Mouse (Mus musculus): ENCODE results near the gene Bex3.
"Not testable (repeated sequence)": the region's sequence is repeated elsewhere in the genome, so short reads cannot be mapped to it uniquely, and the experiment has no call there.

Gene Bex3

DNA sequence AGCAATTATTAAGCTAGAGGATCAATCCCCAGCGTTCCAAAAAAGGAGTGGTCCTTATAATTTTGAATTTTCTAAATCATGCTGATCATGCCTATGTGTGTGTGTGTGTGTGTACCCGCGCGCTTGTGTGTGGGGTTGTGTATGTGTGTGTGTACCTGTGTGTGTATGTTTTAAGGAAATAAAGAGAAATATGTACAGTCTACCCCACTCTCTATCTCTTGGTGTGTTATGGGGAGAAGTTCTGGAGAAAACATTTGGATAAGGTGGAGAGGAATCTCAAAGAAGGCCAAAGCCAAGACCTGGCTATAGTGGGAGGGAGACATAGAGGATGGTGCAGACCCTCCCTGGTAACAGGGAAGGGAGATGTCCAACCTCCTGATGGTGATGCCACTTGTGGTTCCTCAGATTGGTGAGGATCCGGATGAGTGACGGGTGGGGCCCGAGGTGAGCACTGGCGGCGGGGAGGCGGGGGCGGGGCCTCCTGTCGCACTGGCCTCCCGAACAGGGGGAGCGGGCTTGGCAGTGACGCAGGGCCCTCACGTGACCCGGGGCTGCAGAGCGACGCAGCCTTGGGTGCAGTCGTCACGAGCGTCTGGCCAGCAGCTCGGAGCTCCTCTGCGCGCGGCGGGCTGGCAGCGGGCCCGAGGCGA lies at the start of gene Bex3:
Gene Bex3 (plus strand): TSS at position 511 of the 650 bp plus-strand sequence.
- not testable (repeated sequence) for DNase-seq (ENCODE audit: low read depth, low spot score)

DNA sequence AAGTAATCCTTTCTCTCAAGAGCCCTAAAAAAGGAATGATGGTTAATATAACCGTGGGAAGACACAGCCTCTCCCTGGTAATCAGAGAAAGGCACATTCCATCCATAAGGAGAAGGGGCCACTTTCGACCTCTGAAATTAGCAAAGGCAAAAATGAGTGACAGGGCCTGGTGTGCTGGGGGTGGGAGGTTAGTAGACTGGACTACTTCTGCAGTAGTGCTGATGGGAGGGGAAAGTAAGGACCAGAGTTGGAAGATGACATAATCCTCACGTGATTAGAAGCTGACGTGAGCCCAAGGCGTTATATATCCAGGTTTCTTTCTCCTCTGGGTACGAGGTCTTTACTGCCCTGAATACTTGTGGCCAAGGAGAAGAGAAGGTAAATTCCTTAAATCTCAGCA lies 46.3 kb upstream of the Bex3 start:
- DNase-seq (ENCODE audit: low read depth, low spot score): peak; percentile 49

- DNase-seq (ENCODE audit: low read depth, low spot score): no peak
Observed at GRCm38 (mm10) chrX:136227768-136228167, 42.3 kb upstream of the Bex3 start.

GRCm38 (mm10) chrX:136238118-136238517 lies 31.9 kb upstream of the Bex3 start:
- no peak for DNase-seq (ENCODE audit: low read depth, low spot score)

DNA sequence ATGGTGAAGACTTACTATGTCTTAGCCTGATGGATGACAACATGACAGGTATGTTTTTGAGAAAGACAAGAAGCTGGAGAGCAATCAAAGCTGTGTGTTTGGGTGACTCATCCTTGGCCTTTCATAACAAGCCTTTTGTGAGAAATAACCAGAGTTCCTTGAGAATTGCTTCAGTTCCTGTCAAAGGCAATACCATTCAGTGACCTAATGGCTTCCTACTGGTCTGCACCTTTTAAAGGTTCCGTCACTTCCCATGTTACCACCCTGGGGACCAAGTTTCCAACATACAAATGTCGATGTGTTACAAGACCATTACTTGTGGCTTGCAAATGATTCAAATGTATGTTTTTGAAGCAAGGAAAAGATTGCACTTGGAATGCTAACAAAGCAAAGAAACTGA lies 26.9 kb upstream of the Bex3 start:
- no peak for DNase-seq (ENCODE audit: low read depth, low spot score)

GRCm38 (mm10) chrX:136244574-136245229 lies 25.4 kb upstream of the Bex3 start, which contains the start of gene Tceal9:
TSS of gene Tceal9 (plus strand) at chrX:136245079.
- DNase-seq (ENCODE audit: low read depth, low spot score): peak; percentile 54

DNA sequence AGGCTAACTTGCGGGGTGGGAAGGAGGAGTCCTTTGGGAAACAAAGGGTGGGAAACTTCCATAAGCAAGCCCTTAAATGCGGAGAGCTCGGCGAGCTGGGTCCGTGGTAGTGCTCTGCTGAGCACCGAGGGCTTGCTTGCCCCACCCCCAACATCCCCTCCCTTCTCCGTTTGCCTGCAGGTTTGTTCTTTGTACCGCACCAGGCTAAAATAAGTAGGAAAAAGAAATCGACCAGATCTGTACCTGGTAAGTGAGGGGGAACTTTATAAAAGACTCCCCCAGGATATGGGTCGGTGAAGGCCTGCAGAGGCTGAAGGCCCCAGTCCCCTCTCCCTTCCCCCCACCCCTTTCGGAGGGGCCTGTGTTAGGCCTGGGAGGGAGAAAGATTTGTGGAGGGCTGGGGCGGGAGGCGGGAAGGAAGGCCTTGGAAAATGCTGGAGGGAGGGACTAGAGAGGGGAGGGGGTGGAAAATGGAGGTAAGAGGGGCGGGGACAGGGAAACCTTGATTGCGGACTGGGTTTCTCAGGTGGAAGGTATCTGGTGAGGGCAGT lies 24.5 kb upstream of the Bex3 start:
- no peak for DNase-seq (ENCODE audit: low read depth, low spot score)

DNA sequence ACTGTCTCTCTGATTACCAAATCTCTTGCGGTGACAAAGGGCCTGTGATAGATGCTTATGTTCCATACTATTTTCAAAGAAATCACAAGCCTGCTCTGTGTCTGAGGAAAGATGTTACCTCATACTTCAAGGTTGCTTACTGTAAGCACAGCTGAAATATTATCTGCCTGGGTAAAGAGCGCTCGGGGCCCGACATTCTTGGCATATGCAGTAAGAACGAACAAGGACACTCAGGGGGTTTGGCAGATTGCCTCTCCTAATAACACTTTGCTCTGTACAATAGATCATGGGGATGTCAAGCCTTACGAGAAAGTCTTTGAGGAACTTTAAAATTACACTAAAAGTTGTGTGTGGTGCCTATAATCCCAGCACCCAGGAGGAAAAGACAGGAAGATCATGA lies 21.2 kb upstream of the Bex3 start:
- DNase-seq (ENCODE audit: low read depth, low spot score): no peak

DNA sequence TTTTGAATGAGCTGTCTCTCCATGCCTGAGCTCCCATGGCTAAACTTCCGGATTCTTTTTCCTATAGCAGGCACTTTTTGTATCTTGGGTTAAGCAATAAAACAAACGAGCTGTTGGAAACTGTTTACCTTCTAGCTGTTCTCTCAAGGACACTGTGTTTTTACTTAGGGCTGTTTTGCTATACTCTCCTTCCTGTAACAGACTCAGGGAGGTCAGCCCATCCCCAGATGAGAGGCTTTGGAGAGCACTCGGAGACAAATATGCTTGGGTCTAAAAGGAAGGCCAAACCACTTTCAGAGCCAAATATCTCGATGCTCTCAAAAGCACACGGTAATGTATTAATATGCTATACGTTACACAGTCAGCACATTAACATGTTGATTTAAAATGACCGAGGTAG lies 20.4 kb upstream of the Bex3 start:
- DNase-seq (ENCODE audit: low read depth, low spot score): no peak

GRCm38 (mm10) chrX:136252023-136252729 lies 17.9 kb upstream of the Bex3 start:
- no peak for DNase-seq (ENCODE audit: low read depth, low spot score)

DNA sequence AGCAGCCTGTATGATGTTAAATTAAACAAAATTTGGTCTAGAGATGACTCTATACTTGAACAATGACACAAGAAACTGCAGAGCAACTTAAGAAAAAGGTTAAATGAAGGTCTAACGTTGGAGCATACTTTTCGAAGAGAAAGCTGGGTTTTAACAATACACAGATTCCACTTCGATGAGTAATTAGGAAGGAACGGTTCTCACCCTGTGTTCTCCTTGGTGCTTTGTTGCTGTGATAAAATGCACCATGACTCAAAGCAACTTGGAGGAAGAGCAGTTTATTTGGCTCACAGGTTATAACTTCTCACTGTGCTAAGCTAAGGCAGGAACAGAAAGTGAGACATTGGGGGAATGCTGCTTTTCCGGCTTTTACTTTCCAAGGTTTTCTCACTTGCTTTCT lies 2.3 kb upstream of the Bex3 start:
- DNase-seq (ENCODE audit: low read depth, low spot score): no peak

GRCm38 (mm10) chrX:136268173-136268572 lies 1.9 kb upstream of the Bex3 start:
- no peak for DNase-seq (ENCODE audit: low read depth, low spot score)

GRCm38 (mm10) chrX:136270393-136271111 lies 499 bp downstream of the Bex3 start:
- not testable (repeated sequence) for DNase-seq (ENCODE audit: low read depth, low spot score)

- DNase-seq (ENCODE audit: low read depth, low spot score): no peak
Observed at GRCm38 (mm10) chrX:136274542-136274941, 4.5 kb downstream of the Bex3 start.

DNA sequence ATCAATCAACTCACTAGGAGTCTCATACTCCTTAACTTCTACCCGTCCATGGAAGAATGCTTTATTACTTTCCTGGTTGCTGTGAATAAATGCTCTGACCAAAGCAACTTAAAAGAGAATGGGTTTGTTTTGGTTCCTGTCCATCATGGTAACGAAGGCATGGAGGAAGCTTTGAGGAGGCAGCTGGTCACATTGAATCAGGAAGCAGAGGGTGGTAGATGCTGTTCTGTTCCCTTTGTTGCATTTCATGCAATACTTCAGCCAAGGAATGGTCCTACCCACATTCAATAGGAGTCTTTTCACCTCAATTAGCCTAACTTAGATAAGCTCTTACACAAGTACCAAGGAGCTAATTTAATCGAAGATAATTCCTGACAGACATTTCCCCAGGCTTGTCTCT lies 5.3 kb downstream of the Bex3 start:
- no peak for DNase-seq (ENCODE audit: low read depth, low spot score)

- DNase-seq (ENCODE audit: low read depth, low spot score): no peak
Observed at GRCm38 (mm10) chrX:136277577-136277976, 7.5 kb downstream of the Bex3 start.

- no peak for DNase-seq (ENCODE audit: low read depth, low spot score)
Observed at GRCm38 (mm10) chrX:136278401-136278800, 8.3 kb downstream of the Bex3 start.

DNA sequence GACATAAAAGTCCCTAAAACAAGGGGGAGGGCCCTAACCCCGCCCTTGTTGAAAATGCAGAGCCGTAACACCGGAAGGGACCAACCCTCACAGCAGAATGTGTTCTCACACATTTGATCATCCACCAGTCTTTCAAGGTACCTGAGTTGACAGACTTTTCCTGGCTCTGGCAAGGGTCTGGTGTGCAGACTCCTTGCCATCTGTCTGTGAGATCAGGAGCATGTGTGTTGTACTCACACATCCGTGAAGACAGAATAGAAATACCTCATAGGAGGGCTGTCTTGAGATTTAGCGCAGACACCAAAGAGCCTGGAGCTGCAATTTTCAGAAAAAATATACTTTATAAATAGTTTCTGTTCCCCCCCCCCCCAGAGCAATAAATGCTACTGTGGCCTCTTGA lies 9.4 kb downstream of the Bex3 start:
- DNase-seq (ENCODE audit: low read depth, low spot score): no peak

DNA sequence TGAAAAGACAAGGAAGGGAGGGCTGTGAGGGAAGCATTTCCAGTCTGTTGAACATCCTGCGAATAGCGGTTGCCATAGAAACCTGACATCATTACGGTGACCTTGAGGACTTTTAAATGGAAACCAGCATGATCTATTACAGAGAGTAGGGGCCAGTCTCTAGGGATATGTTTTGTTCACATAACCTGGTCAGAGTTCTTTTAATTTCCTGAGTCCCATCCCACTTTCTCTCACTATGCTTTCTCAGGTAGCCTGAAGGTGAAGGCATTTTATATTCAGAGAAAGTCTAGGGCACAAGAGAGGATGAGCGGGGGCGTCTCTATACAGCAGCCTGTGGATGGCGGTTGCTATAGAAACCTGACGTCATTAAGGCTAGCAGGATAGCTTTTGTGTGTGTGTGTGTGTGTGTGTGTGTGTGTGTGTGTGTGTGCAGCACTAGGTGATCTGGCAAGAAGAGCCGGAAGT lies 20.8 kb downstream of the Bex3 start:
- DNase-seq (ENCODE audit: low read depth, low spot score): no peak

DNA sequence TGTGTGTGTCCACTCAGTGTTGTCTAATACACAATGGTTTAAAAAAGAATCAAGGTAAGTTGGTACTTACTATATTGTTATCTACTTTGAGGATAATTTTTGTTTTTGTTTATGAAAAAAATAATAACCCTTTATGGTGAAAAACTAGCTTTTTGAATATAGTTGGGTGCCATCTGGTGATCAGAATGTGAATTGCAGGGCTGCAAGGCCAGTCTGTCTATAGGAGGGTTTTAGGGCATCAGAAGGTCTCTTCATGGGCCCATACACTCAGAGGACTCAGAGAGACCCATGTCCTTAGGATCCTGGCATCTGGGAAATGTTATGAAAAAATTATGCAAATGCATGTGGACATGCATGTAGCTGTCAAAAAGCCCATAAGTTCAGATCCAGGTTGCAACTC lies 34.2 kb downstream of the Bex3 start:
- no peak for DNase-seq (ENCODE audit: low read depth, low spot score)

DNA sequence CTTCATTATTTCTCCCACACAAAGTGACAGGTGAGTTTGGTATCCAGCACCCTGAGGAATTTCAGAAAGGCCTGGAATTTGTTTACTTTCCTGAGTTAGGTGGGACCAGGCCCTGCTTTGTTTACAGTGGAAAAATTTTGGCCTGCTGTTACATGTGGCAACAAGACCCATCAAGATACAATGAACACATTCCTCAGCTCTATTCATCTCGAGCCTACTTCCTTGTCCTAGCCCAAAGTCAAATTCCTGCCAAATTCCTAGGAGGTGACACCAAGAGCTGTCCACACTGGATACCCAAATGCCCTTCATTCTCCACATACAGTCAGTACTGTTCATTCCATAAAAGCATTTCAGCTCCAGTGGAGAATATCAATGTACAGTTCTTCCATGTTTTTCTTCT lies 36.1 kb downstream of the Bex3 start:
- DNase-seq (ENCODE audit: low read depth, low spot score): no peak

DNA sequence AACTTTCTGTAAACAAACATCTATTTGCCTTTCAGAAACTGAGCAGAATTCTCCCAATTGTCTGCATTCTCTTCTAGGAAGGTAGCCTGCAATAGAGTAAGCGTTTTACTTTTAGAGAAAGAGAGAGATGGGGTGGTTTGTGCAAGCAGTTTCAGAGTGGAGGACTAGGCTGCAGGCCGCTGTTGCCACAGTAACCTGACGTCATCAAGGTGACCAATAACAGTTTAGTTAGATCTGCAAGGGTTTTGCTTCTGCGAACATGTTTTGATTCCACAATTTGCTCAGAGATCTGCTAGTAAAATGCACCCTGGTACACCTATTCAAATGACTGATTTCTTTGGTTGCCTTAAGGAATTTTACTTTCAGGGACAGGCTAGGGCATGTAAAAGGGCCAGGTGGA lies 43.2 kb downstream of the Bex3 start:
- DNase-seq (ENCODE audit: low read depth, low spot score): no peak
